Comparison of ENCODE assay signal across 7 mouse cellular contexts in the genomic region with DNA sequence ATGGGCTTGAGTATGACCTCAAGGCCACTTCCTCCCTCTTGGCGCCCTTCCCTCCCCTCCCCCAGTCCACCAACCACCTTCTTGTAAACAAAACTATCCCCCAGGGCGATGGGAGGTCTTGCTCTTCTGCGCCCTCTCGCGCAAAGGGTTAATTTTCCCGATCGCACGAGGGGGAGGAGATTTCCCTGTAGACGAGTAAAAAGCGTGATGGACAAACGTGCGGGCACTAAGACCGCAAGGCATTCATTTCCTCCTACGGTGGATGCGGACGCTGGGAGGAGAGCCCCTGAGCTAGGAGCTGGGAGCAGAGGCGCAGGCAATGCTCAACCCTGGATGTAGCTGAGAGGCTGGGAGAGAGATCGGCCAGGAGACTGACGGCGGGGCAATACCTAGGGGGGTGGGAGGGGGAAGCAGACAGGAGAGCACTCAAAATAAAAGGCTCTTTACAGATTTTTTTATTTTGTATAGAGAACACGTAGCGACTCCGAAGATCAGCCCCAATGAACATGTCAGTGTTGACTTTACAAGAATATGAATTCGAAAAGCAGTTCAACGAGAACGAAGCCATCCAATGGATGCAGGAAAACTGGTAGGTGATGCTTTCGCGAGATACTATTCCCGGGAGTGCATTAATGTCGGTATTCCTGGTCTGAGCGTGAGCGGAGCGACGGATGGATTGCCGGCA. TPM values are rescaled to one million over a fixed set of nuclear protein-coding genes. Genes with fewer than 3 reads are reported as not detected.
A peak's percentile ranks its signal among the peaks of the same experiment; 100 is the strongest.
DNase-seq lines count a peak whose midpoint lies in the region; ATAC-seq and TF ChIP-seq lines count a peak whose summit lies in the region.

A gene (plus strand): TSS at position 176 of the 685 bp plus-strand sequence.

- peak within 1 kb of the TSS; percentile 93 for H3K27ac ChIP-seq in intestine, postnatal 0 days (ENCODE audit: low read depth, low read length)
- H3K27ac ChIP-seq in limb, embryonic 10.5 days: peak within 1 kb of the TSS; percentile 98
- peak within 1 kb of the TSS; percentile 95 for H3K27ac ChIP-seq in midbrain, embryonic 12.5 days (replicated peaks)

- H3K27me3 ChIP-seq in intestine, postnatal 0 days (replicated peaks; ENCODE audit: control insufficient read depth, insufficient read depth, low read length): no peaks in the 10 kb centered on the region
- H3K27me3 ChIP-seq in limb, embryonic 10.5 days (ENCODE audit: low read depth, poor library complexity, severe bottlenecking): no peaks in the 10 kb centered on the region
- no peaks in the 10 kb centered on the region for H3K27me3 ChIP-seq in midbrain, embryonic 12.5 days

- H3K9me3 ChIP-seq in intestine, postnatal 0 days (ENCODE audit: control insufficient read depth): no peaks in the 10 kb centered on the region
- no peaks in the 10 kb centered on the region for H3K9me3 ChIP-seq in limb, embryonic 10.5 days (replicated peaks)
- H3K9me3 ChIP-seq in midbrain, embryonic 12.5 days: no peaks in the 10 kb centered on the region

- DNase-seq in adrenal gland, adult (ENCODE audit: inconsistent age in 2 of 2, low spot score in 1 of 2): peak; percentile 85 to 95
- DNase-seq in cerebellum, postnatal 4 days (ENCODE audit: low spot score in 2 of 2): peak; percentile 39 to 75
- DNase-seq in gastrocnemius, postnatal 4 days (ENCODE audit: low spot score in 2 of 2): peak; percentile 27 to 58
- peak; percentile 90 for DNase-seq in limb, embryonic 10.5 days (ENCODE audit: low spot score)
- DNase-seq in spleen, adult 18-20 months: peak; percentile 16 to 34

- ATAC-seq in intestine, postnatal 0 days: peak; percentile 48
- ATAC-seq in midbrain, embryonic 12.5 days (ENCODE audit: low FRiP score, low read depth): peak; percentile 61

- peak within 1 kb of the TSS; percentile 88 for H3K4me3 ChIP-seq in intestine, postnatal 0 days (ENCODE audit: low read depth, low read length)
- H3K4me3 ChIP-seq in limb, embryonic 10.5 days: peak within 1 kb of the TSS; percentile 73
- H3K4me3 ChIP-seq in midbrain, embryonic 12.5 days: peak within 1 kb of the TSS; percentile 75

- H3K4me2 ChIP-seq in intestine, postnatal 0 days (replicated peaks; ENCODE audit: low read depth): peak within 1 kb of the TSS; percentile 88
- H3K4me2 ChIP-seq in midbrain, embryonic 12.5 days (replicated peaks): peak within 1 kb of the TSS; percentile 62

- WGBS in intestine, postnatal 0 days: under 1% methylated on average over 35 of the region's 35 CpGs
- under 1% methylated on average over 35 of the region's 35 CpGs for WGBS in limb, embryonic 10.5 days
- WGBS in midbrain, embryonic 12.5 days: under 1% methylated on average over 35 of the region's 35 CpGs

- H3K9ac ChIP-seq in intestine, postnatal 0 days (ENCODE audit: low read depth, low read length): peak within 1 kb of the TSS; percentile 96
- peak within 1 kb of the TSS; percentile 95 for H3K9ac ChIP-seq in midbrain, embryonic 12.5 days (replicated peaks)

- H3K4me1 ChIP-seq in intestine, postnatal 0 days (replicated peaks; ENCODE audit: control insufficient read depth, insufficient read depth, low read length): 0 out of 2 replicates have a peak, but pooled peaks cover 4% of the 10 kb centered on the region
- peaks cover 34% of the 10 kb centered on the region for H3K4me1 ChIP-seq in limb, embryonic 10.5 days
- H3K4me1 ChIP-seq in midbrain, embryonic 12.5 days: peaks cover 27% of the 10 kb centered on the region

- H3K36me3 ChIP-seq in intestine, postnatal 0 days (ENCODE audit: control insufficient read depth, insufficient read depth): no peaks in the 10 kb centered on the region
- no peaks in the 10 kb centered on the region for H3K36me3 ChIP-seq in limb, embryonic 10.5 days
- no peaks in the 10 kb centered on the region for H3K36me3 ChIP-seq in midbrain, embryonic 12.5 days

- TF ChIP-seq CTCF in intestine, postnatal 0 days (IDR thresholded peaks at IDR 0.05; ENCODE audit: low read depth): peak; percentile 29

RNA-seq across cellular contexts. Expression of the gene that starts here (rescaled TPM):
- 10 to 100 TPM; 11.8 to 12.3 TPM for total RNA-seq in gastrocnemius, postnatal 4 days (2021)
- 34.5 and 36.5 TPM in 2 replicates for polyA plus RNA-seq in intestine, postnatal 0 days (2015; fragmentation: Nextera tagmentation; extraction: Ambion mirVana)
- polyA plus RNA-seq in limb, embryonic 10.5 days (2016; fragmentation: Nextera tagmentation; extraction: Ambion mirVana): 54.6 and 59.0 TPM in 2 replicates
- polyA plus RNA-seq in midbrain, embryonic 12.5 days (2016; fragmentation: Nextera tagmentation; extraction: Ambion mirVana): 34.4 and 35.5 TPM in 2 replicates

Comparison
In these comparisons a context has a peak if more than half of its experiments do, and no peak if none do; other contexts are left out.
1. Peak in every context shown above with its lines: DNase-seq, ATAC-seq, H3K4me3 ChIP-seq and H3K27ac ChIP-seq.
2. DNase-seq: peak in every context shown above with its lines; median percentile 90 in adrenal gland, adult; 90 in limb, embryonic 10.5 days; 57 in cerebellum, postnatal 4 days; 42 in gastrocnemius, postnatal 4 days; 25 in spleen, adult 18-20 months.